Mouse (Mus musculus) ZHBTc4 (cell line): Measurements from ENCODE around the gene B4galt4.
"Not testable (repeated sequence)": the region's sequence is repeated elsewhere in the genome, so short reads cannot be mapped to it uniquely, and the experiment has no call there.

Source experiments
- DNase-seq: peaks from one replicate; pipeline ENCODE4 v3.0.0-alpha.2; 2011; ENCODE audit warnings: low read depth, low spot score

B4galt4 gene

GRCm38 (mm10) chr16:38767761-38768160 is 25.7 kb downstream of the B4galt4 start:
- DNase-seq = no peak

DNA sequence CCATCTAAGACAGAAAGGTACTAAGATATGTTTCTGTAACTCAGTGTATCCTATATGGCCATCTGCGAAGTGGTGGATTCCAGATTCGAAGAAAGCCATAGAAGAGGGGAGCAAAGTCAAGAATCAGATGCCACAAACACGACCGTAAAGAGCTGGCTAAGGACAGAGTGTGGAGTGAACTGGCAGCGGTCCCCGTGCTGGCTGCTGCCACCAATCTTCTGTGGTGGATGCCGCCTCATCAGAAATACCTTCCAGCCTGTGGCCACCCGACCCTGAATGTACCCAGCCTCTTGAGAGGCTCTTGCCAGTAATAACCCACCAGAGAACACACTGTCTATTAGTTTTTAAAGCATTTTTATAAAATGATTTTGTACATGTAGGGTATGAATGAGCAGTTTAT is 26.3 kb downstream of the B4galt4 start:
- no peak for DNase-seq

DNA sequence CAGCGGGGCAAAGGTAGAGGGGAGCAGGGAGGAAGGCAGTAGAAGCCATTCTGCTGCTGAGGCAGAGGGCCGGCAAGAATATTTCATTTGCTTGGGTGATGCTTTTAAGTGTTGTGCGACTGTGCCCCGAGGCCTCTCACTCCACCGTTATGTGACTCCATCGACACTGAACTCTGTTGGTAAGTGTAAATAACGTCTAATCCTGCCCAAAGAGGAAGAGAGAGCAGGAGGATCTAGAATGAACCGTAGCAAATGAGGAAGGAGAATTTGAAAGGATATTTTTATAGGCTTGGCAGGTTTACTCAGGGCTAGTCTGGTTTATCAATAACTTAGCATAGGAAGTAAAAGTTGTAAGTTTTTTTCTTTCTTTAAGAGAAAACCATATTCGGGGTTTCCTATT is 27.5 kb downstream of the B4galt4 start:
- DNase-seq = no peak

DNA sequence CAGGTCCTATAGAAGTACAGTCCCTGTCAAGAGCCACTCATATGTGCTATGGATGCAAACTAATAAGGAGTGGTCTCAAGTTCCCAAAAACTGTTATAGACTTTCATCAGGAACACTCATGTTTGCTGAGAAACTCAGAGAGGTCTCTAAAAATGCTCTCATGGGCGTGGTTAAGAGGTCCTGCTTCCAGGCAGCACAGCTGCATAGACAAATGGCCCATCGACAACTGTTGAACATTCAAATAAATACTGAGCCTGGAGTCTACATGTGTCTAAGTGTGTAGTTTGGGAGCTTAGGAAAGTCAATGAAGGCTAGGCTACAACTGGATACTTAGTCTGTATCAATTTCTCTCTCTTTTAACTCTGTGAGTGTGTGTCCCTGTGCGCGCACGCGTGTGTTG is 29.1 kb downstream of the B4galt4 start:
- no peak for DNase-seq

DNA sequence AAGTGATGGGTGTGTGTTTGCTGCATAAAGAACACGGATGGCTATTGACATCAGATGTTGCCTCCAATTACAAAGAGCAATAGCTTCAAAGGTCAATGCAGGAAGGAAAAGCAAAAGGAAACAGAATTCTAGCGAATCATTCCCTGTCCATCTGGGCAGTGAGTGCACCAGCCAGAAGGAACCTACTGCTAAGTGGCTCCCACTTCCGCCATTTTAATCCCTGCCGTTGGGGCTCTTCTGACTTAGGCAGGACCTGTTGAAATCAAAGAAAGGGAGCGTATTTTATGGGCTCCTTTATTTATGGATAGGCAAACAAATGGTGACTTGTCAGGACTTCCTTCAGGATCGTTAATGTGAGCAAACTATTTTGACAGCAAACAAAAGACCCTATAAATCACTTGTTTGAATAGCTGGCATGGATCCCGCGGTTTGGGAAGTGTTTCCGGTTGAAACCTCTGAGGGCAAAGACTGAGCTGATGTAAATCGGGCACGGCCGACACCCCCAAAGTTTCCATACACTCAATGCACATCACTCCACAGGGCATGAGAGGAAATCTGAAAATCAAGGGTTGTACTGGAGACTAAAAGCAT is 30.9 kb downstream of the B4galt4 start:
- DNase-seq = no peak

- no peak for DNase-seq
Measured at GRCm38 (mm10) chr16:38774964-38775746, 33.1 kb downstream of the B4galt4 start.

DNA sequence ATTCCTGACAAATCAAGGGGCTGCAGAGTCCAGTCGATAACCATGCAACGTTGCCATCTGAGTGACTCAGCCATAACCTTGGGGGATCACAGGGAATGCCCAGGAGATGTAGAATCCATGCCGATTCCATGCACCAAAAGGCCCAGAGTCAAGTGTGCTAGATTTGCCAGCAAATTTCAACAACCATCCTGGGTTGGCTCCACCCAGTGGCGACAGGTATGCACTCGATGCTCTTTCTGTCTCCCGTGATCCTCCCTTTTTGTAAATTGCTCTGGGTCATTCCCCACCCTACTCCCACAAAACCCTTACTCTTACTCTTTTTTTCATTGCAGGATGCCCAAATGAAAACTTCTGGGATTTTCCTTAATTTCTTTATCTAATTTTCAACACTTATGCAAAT is 34.3 kb downstream of the B4galt4 start:
- no peak for DNase-seq

DNA sequence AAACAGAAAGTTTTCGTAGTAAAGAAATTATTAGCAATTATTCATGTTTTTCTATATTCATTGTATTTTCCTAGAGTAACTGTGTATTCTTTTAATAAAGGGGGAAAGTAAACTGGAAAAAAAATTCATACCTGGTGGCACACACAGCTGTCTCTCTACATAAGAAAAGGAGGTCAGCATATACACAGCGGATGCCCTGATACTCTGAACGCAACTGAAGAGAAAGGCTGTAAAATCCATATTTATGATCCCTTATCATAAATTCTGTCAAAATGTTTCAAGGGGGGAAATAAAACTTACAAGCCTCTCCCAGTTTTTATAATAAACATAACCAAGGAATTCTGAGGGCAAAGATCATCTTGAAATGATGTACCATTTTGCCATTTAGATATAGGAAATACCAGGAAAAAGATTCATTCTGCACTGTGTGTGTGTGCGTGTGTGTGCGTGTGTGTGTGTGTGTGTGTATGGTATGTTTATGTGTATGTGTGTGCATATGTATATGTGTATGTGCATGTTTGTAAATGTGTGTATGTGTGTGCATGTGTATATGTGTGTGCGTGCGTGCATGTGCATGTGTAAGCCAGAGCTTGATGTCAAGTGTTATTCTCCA is 39.0 kb downstream of the B4galt4 start:
- DNase-seq = no peak

GRCm38 (mm10) chr16:38781946-38782345 is 39.9 kb downstream of the B4galt4 start:
- DNase-seq = no peak

GRCm38 (mm10) chr16:38782524-38783067 is 40.5 kb downstream of the B4galt4 start:
- DNase-seq = no peak

DNA sequence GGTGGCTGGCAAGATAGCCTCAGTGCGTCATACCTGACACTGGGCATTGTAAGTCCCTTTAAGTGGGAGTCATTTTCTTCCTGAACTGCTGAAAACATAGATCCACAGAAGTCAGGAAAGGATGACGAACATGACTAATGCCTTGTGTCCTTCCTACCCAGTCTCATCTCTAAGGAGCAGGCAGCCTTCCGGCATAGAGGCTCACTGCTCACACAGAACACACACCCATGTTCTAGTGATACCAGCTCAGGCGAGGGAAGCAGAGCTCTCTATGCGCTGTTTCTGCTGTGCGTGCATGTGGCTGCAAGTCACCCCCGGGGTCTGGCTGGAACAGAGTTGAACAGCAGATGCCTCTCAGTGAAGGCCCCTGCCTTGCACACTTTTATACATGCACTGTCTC is 43.2 kb downstream of the B4galt4 start:
- DNase-seq = no peak

DNA sequence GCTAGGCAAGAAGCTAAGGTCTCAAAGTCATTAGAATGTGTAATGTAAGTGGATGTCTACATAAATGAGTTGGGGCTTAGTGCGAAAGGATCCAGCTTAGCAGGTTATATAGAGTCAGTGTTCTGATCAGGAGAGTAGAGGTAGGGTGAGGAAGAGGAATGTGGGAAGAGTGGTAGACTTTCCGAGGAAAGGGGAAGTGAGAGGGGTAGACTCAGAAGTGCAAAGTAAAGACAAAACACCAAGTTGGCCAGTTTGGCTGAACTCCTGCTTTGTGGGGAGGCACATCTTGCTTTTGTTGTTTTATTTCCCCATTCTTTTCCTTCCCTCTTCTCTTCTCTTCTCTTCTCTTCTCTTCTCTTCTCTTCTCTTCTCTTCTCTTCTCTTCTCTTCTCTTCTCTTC is 47.0 kb downstream of the B4galt4 start:
- no peak for DNase-seq

- DNase-seq = no peak
Measured at GRCm38 (mm10) chr16:38789966-38790365, 47.9 kb downstream of the B4galt4 start.

DNA sequence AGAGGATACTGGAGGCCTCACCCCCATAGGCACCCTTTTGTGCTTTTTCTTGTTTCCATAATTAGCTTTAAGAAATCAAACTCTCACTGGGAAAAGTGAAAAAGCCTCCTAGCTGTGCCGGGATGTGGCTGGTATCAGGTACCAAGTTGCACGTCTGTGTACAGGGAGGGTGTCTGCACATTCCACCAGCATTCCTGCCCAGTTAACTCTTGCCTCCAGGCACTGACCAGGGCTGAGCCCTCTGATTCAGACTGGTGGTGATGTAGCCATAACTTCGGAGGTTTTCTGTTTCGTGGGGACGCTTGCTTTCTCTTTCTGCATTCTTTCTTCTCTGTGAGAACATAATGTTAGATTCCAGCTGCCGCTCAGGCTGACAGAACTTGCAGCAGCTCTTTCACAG is 51.1 kb downstream of the B4galt4 start:
- DNase-seq = peak; percentile 14

GRCm38 (mm10) chr16:38798957-38799450 is 56.9 kb downstream of the B4galt4 start:
- DNase-seq = no peak

GRCm38 (mm10) chr16:38800091-38800490 is 58.0 kb downstream of the B4galt4 start, which contains the start of gene Upk1b:
Gene Upk1b (minus strand): TSS chr16:38800328.
- peak; percentile 20 for DNase-seq

GRCm38 (mm10) chr16:38807796-38808195 is 65.7 kb downstream of the B4galt4 start:
- DNase-seq = not testable (repeated sequence)

DNA sequence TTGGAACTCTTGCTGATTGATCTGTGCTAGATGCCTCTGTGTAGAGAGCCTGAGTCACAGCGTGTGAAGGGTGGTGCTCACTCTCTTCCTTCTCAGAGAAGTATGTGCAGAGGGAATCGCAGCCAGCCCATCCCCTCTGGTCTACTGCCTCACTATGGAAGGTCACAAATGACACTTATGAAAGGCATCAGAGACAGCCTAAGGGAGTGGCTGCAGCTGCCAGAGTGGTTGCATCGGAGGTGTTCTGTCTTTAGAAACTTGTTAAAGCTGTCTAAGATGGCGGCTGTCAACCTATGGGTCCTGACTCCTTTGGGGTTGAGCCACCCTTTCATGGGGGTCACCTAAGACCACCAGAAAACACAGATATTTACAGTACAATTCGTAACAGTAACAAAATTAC is 68.1 kb downstream of the B4galt4 start:
- DNase-seq = peak; percentile 39

- DNase-seq = peak; percentile 85
Measured at GRCm38 (mm10) chr16:38812521-38812920, 70.5 kb downstream of the B4galt4 start.
